Mouse (Mus musculus) v-Abl transformed pro-B cells (cell line): ENCODE results near the gene Atat1.

Experiments
- in situ Hi-C, 2 experiments: fragments of 400-800 bp; cut with MboI; formaldehyde crosslinking; loops; one replicate each; pipeline ENCODE4 v1.15.1; 2025; ENCODE audit not compliant: unreplicated experiment in 2 of 2

The Atat1 gene

DNA sequence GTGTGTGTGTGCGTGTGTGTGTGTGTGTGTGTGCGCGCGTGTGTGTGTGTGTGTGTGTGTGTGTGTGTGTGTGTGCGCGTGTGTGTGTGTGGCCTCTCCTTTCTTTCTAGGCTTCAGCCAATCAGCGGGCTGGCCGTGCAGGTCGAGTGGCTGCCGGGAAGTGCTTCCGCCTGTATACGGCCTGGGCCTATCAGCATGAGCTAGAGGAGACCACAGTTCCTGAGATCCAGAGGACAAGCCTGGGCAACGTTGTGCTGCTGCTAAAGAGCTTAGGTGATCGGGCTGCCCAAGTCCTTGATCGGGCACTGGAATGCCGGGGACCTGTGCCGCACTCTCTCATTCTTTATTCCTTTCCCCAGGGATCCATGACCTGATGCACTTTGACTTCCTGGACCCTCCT lies 22.1 kb downstream of the Atat1 start:
- in situ Hi-C loops, result no loop called here

- in situ Hi-C loops, result no loop called here
These were observed 26.1 kb downstream of the Atat1 start for GRCm38 (mm10) chr17:35883777-35884176.

- in situ Hi-C loops, result no loop called here
These were observed 27.0 kb downstream of the Atat1 start for GRCm38 (mm10) chr17:35882924-35883323.

- in situ Hi-C loops, result no loop called here
These were observed 30.4 kb downstream of the Atat1 start, which contains the start of gene Dhx16 for GRCm38 (mm10) chr17:35879245-35880057. Dhx16 (plus strand) TSS chr17:35879819.

DNA sequence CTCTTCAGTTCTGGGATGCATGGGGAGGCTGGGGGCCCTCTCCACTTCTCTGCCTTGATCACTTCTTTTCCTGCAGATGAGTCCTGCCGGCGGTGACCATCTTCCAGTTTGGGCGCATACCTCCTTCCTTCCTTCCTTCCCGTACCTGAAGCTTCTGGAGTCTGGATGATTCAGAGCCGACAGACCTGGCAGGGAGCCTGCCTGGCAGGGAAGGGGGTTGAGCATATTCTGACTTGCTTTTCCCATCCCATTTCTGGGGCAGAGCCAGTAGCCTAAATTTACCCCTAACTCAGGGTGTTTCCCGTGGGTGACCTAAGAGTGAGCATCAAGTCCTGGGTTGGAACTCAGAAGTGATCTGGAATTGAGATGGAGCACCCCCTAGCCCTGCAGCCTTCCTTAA lies 35.2 kb downstream of the Atat1 start:
- in situ Hi-C loops, result loop anchor here (5.0 kb wide), 2 partner anchors 33 to 37 kb away; partner anchors contain the start of gene Tubb5 (in 2 of the 2)

DNA sequence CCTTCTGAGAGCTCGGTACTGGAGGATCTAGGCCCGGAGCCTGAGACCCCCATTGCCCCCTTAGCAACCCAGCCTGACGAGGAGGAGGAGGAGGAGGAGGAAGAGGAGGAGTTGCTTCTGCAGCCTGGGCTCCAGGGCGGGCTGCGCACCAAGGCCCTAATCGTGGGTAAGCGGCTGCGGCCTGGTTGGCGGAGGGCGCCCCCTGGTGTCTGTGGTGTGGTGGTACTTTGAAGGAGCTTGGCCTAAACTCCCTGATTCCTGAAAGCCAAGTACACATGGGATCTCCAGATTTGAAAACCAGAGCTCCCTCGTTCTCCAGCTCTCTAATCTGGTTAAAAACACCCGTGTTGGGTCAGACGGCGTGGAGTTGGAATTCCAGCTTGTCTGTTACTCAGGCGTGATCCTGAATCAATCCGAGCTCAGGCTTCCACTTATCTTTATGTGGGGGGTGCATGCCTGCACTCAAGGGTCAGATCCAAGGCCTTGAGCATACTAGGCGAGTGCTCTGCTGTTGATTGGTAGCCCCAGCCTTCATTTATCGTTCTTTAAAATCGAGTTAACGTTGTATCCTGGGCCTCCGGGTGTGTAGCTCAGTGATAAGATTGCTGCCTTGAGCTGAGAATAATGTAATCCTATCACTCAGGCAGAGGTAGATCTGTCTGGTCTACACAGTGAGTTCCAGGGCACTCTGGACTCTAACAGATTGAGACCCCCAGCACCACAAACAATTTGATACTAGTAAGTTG lies 35.9 kb downstream of the Atat1 start:
- in situ Hi-C loops, result loop anchor here (5.0 kb wide), 2 partner anchors 33 to 37 kb away; partner anchors contain the start of gene Tubb5 (in 2 of the 2)

DNA sequence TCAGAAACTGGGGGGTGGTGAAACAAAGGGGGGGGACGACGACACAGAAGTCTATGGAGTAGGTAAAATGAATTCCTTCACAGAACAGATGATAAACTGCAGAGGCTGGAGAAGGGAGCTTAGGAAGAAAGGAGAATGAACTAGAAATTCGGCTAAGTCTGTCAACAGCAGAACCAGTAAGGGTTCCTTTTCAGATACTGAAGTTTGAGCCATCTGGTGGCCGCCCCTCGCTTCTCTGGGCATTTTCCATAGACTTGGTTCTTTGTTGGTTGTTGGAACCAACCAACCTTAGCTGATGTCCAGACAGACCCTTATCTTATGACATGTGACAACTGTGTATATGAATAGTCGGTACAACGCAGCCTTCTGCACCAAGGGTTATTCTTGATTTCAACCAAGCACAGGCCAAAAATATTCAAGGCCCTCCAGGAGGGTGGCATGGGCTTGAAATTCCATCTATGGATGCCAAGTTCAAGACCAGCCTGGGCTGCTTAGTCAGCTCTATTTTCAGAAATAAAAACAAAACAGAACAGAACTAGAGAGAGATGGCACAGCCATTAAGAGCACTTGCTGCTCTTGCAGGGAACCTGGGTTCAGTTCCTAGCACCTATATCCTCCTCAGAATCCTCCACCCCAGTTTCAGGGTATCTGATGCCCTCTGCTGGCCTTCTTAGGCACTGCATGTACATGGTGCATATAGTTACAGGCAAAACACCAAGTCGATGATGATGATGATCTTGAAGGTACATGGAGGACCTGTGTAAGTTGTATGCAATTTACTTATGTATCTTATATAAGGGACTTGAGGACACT lies 38.8 kb downstream of the Atat1 start:
- in situ Hi-C loops, result loop anchor here (5.0 kb wide), 2 partner anchors 34 to 36 kb away; partner anchors contain the start of gene Tubb5 (in 2 of the 2)

DNA sequence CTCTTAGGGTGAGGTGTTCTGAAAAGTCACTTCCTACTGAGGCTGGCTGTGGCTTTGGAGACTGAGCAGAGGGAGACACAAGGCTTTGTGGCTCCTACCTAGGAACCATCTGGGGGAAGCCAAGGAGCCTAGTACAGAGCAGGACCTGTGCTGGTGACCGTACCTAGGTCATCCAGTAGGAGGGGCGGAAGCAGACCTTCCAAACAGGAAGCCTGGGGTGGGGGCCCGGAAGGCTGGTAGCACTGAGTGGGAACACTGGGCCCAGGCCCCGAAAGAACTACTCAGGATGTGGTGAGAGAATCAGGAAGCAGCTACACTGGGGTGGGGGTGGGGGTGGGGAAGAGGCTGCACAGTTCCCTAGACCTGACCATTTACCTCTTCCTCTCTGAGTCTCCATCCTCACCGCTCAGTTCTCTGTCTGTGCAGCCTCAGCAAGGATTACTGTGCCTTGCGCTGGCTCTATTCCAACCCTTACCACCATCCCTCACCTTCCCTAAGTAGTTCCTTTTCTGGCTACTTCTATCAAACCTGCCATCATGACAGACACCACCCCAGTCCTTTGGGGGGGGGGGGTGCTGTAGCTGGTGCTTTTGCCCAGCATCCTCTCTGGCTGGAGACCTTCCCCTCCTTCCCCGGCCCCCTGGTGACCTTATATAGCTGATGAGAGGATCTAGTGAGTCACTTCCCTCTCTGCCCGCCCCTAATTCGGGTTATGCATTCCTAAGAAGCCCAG lies 39.6 kb downstream of the Atat1 start:
- in situ Hi-C loops, result loop anchor here (5.0 kb wide), 2 partner anchors 33 to 37 kb away; partner anchors contain the start of gene Tubb5 (in 2 of the 2)

- in situ Hi-C loops, result loop anchor here (5.0 kb wide), 2 partner anchors 32 to 38 kb away; partner anchors contain the start of gene Tubb5 (in 2 of the 2)
These were observed 40.4 kb downstream of the Atat1 start for GRCm38 (mm10) chr17:35869346-35870067.

GRCm38 (mm10) chr17:35868961-35869345 lies 40.9 kb downstream of the Atat1 start:
- in situ Hi-C loops, result no loop called here

DNA sequence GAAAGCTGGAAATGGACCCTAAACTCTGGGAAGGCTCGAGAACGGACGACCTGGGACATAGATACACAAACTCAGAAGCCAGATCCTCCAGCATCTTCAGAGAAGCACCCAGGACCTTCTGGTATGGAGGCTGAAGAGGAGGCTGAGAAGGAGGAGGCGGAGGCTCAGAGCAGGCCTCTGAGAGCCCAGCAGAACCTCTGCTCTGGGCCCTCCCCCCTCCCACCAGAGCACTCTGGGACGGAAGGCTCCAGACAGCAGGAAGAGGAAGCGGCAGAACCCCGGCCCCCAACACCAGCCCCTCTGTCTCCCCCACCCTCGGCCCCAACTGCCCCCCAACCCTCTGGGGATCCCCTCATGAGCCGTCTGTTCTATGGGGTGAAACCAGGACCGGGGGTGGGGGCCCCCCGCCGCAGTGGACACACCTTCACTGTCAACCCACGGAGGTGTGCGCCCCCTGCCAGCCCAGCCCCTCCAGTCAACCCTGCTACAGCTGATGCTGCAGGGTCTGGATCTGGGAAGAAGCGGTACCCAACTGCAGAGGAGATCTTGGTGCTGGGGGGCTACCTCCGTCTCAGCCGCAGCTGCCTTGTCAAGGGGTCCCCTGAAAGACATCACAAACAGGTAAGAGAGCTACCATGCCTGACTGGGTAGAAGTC lies 41.6 kb downstream of the Atat1 start:
- in situ Hi-C loops, result no loop called here

GRCm38 (mm10) chr17:35866911-35867890 lies 42.7 kb downstream of the Atat1 start:
- in situ Hi-C loops, result no loop called here

DNA sequence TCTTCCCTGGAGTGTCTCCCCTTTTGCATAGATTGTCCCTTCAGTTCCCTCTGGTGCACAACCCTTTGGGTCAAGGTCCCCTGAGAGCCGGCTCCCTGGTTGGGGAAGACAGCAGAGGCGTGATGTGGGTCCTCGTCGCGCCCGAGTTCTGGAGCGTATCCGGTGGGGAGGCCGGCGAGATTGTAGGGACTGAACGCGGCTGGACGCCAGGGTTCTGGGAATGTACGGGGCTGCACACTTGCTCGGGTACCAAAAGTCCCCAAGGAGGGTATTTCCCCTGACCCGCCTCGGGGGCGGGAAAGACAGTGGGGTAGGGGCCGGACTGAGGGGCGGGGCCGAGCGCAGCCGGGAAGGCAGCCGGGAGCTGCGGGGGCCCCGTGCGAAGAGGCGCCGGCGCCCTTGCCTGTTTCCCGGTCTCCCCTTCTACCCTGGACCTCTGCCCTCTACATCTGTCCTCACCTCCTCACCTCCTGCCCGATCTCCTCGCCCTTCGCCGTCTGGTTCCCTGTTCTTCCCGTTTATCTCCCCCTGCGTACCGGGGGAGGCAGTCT lies 43.5 kb downstream of the Atat1 start:
- in situ Hi-C loops, result no loop called here

GRCm38 (mm10) chr17:35865481-35866280 lies 44.2 kb downstream of the Atat1 start, which contains the start of gene Ppp1r18:
Ppp1r18 (plus strand) TSS chr17:35865593.
- in situ Hi-C loops, result no loop called here

- in situ Hi-C loops, result no loop called here
These were observed 45.0 kb downstream of the Atat1 start for GRCm38 (mm10) chr17:35864832-35865353.

DNA sequence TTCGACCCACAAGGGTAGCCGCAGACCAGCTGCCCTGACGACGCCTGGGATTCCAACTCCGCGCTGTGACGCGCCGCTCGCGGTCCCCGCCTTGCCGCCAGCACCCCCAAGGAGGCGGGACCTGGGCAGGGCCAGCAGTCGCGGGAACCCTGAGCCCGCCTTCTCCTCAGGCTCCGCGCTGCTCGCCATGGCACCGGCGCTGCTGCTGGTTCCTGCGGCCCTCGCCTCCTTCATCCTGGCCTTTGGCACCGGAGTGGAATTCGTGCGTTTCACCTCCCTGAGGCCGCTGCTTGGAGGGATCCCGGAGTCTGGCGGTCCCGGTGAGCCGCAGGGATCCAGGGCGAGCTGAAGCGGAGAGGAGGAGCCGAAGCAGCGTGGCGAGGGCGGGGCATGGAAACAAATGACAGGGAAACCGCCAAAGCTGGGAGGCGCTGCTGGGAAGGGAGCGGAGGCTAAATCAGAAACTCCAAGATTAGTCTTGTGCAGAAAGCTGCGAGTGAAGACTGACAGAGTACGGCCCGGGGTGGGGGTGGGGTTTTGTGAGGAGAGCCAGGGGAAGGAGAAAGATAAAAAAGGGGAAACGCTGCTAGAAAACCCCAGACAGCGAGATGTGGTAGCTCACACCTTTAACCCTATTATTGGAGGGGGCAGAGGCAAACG lies 48.5 kb downstream of the Atat1 start, which contains the start of gene Nrm:
Gene Nrm, plus strand, starts transcription at position 121 of the 660 bp plus-strand sequence.
- in situ Hi-C loops, result no loop called here
